Mouse (Mus musculus): ENCODE results near the gene Atp2b1. TPM values are rescaled to one million over a fixed set of nuclear protein-coding genes. Genes with fewer than 3 reads are reported as not detected.

Atp2b1 gene
- polyA plus RNA-seq, 1 experiment, result 0.46 TPM

- TF ChIP-seq GATA1 (IDR thresholded peaks at IDR 0.05; ENCODE audit: low read length) (no peak), TAL1 (IDR thresholded peaks at IDR 0.05; ENCODE audit: low read length) (no peak)
- H3K4me1 ChIP-seq (ENCODE audit: control insufficient read depth), result no peaks in the 10 kb centered on the region
- no peaks in the 10 kb centered on the region for H3K9me3 ChIP-seq (ENCODE audit: control insufficient read depth, low read length)
- no peak overlapping the region for H3K4me3 ChIP-seq (replicated peaks)
- no peaks in the 10 kb centered on the region for H3K27me3 ChIP-seq (ENCODE audit: control insufficient read depth)
- H3K36me3 ChIP-seq (ENCODE audit: control insufficient read depth), result peaks cover 13% of the 10 kb centered on the region
These were observed 25.9 kb downstream of the Atp2b1 start for GRCm38 (mm10) chr10:98940137-98940536.

GRCm38 (mm10) chr10:98940799-98941198 lies 26.6 kb downstream of the Atp2b1 start:
- peaks cover 12% of the 10 kb centered on the region for H3K36me3 ChIP-seq (ENCODE audit: control insufficient read depth)

GRCm38 (mm10) chr10:98941991-98942390 lies 27.8 kb downstream of the Atp2b1 start:
- Histone ChIP-seq H3K9me3 (ENCODE audit: control insufficient read depth, low read length) (no peaks in the 10 kb centered on the region), H3K36me3 (ENCODE audit: control insufficient read depth) (peaks cover 7% of the 10 kb centered on the region), H3K4me3 (replicated peaks) (no peak overlapping the region), H3K4me1 (ENCODE audit: control insufficient read depth) (peaks cover under 1% of the 10 kb centered on the region), H3K27me3 (ENCODE audit: control insufficient read depth) (no peaks in the 10 kb centered on the region)
- no peak for TF ChIP-seq GATA1 (IDR thresholded peaks at IDR 0.05; ENCODE audit: low read length)
- TF ChIP-seq TAL1 (IDR thresholded peaks at IDR 0.05; ENCODE audit: low read length), result no peak

More at GRCm38 (mm10) chr10:98940799-98941198, 26.6 kb downstream of the Atp2b1 start:
- Histone ChIP-seq H3K27me3 (ENCODE audit: control insufficient read depth) (no peaks in the 10 kb centered on the region), H3K4me1 (ENCODE audit: control insufficient read depth) (no peaks in the 10 kb centered on the region), H3K9me3 (ENCODE audit: control insufficient read depth, low read length) (no peaks in the 10 kb centered on the region), H3K4me3 (replicated peaks) (no peak overlapping the region)
- TF ChIP-seq TAL1 (IDR thresholded peaks at IDR 0.05; ENCODE audit: low read length) (no peak), GATA1 (IDR thresholded peaks at IDR 0.05; ENCODE audit: low read length) (no peak)

- TF ChIP-seq GATA1 (IDR thresholded peaks at IDR 0.05; ENCODE audit: low read length), result no peak
- no peak for TF ChIP-seq TAL1 (IDR thresholded peaks at IDR 0.05; ENCODE audit: low read length)
- Histone ChIP-seq H3K27me3 (ENCODE audit: control insufficient read depth) (no peaks in the 10 kb centered on the region), H3K4me3 (replicated peaks) (no peak overlapping the region)
These were observed 28.8 kb downstream of the Atp2b1 start for GRCm38 (mm10) chr10:98942999-98943398.

GRCm38 (mm10) chr10:98943894-98944293 lies 29.7 kb downstream of the Atp2b1 start:
- no peaks in the 10 kb centered on the region for H3K9me3 ChIP-seq (ENCODE audit: control insufficient read depth, low read length)
- peaks cover 7% of the 10 kb centered on the region for H3K36me3 ChIP-seq (ENCODE audit: control insufficient read depth)
- H3K27me3 ChIP-seq (ENCODE audit: control insufficient read depth), result no peaks in the 10 kb centered on the region
- H3K4me3 ChIP-seq (replicated peaks), result no peak overlapping the region
- no peak for TF ChIP-seq GATA1 (IDR thresholded peaks at IDR 0.05; ENCODE audit: low read length)
- TF ChIP-seq TAL1 (IDR thresholded peaks at IDR 0.05; ENCODE audit: low read length), result no peak
- peaks cover 6% of the 10 kb centered on the region for H3K4me1 ChIP-seq (ENCODE audit: control insufficient read depth)

More at GRCm38 (mm10) chr10:98942999-98943398, 28.8 kb downstream of the Atp2b1 start:
- Histone ChIP-seq H3K36me3 (ENCODE audit: control insufficient read depth) (peaks cover 7% of the 10 kb centered on the region), H3K4me1 (ENCODE audit: control insufficient read depth) (peaks cover 3% of the 10 kb centered on the region), H3K9me3 (ENCODE audit: control insufficient read depth, low read length) (no peaks in the 10 kb centered on the region)

- Histone ChIP-seq H3K4me3 (replicated peaks) (no peak overlapping the region), H3K4me1 (ENCODE audit: control insufficient read depth) (peaks cover 20% of the 10 kb centered on the region), H3K36me3 (ENCODE audit: control insufficient read depth) (no peaks in the 10 kb centered on the region), H3K27me3 (ENCODE audit: control insufficient read depth) (no peaks in the 10 kb centered on the region), H3K9me3 (ENCODE audit: control insufficient read depth, low read length) (no peaks in the 10 kb centered on the region)
- TF ChIP-seq TAL1 (IDR thresholded peaks at IDR 0.05; ENCODE audit: low read length) (no peak), GATA1 (IDR thresholded peaks at IDR 0.05; ENCODE audit: low read length) (no peak)
These were observed 32.0 kb downstream of the Atp2b1 start for GRCm38 (mm10) chr10:98946031-98946791.

- Histone ChIP-seq H3K4me1 (ENCODE audit: control insufficient read depth) (peaks cover 26% of the 10 kb centered on the region), H3K4me3 (replicated peaks) (no peak overlapping the region), H3K9me3 (ENCODE audit: control insufficient read depth, low read length) (no peaks in the 10 kb centered on the region), H3K36me3 (ENCODE audit: control insufficient read depth) (no peaks in the 10 kb centered on the region), H3K27me3 (ENCODE audit: control insufficient read depth) (no peaks in the 10 kb centered on the region)
- TF ChIP-seq TAL1 (IDR thresholded peaks at IDR 0.05; ENCODE audit: low read length) (no peak), GATA1 (IDR thresholded peaks at IDR 0.05; ENCODE audit: low read length) (no peak)
These were observed 33.0 kb downstream of the Atp2b1 start for GRCm38 (mm10) chr10:98947206-98947605.

- H3K4me1 ChIP-seq (ENCODE audit: control insufficient read depth), result peaks cover 26% of the 10 kb centered on the region
- no peak overlapping the region for H3K4me3 ChIP-seq (replicated peaks)
- H3K9me3 ChIP-seq (ENCODE audit: control insufficient read depth, low read length), result no peaks in the 10 kb centered on the region
- H3K36me3 ChIP-seq (ENCODE audit: control insufficient read depth), result no peaks in the 10 kb centered on the region
- TF ChIP-seq GATA1 (IDR thresholded peaks at IDR 0.05; ENCODE audit: low read length) (no peak), TAL1 (IDR thresholded peaks at IDR 0.05; ENCODE audit: low read length) (no peak)
- no peaks in the 10 kb centered on the region for H3K27me3 ChIP-seq (ENCODE audit: control insufficient read depth)
These were observed 33.9 kb downstream of the Atp2b1 start for GRCm38 (mm10) chr10:98948096-98948495.

GRCm38 (mm10) chr10:98949750-98950149 lies 35.5 kb downstream of the Atp2b1 start:
- Histone ChIP-seq H3K36me3 (ENCODE audit: control insufficient read depth) (no peaks in the 10 kb centered on the region), H3K4me3 (replicated peaks) (no peak overlapping the region), H3K4me1 (ENCODE audit: control insufficient read depth) (peaks cover 26% of the 10 kb centered on the region), H3K9me3 (ENCODE audit: control insufficient read depth, low read length) (no peaks in the 10 kb centered on the region), H3K27me3 (ENCODE audit: control insufficient read depth) (no peaks in the 10 kb centered on the region)
- TF ChIP-seq GATA1 (IDR thresholded peaks at IDR 0.05; ENCODE audit: low read length), result no peak
- no peak for TF ChIP-seq TAL1 (IDR thresholded peaks at IDR 0.05; ENCODE audit: low read length)
